Mouse (Mus musculus): ENCODE measurements around the gene Mrps24.

- no peak for TF ChIP-seq CTCF (IDR thresholded peaks at IDR 0.05; ENCODE audit: low read depth, low read length)
- no peak for TF ChIP-seq POLR2A (IDR thresholded peaks at IDR 0.05; ENCODE audit: insufficient read depth, low read length)
Measured at GRCm38 (mm10) chr11:5737137-5737536, 21.7 kb upstream of the Mrps24 start.

All from ES-Bruce4 (cell line).